Mouse (Mus musculus): ENCODE measurements around the gene Nup188. TPM values are rescaled to one million over a fixed set of nuclear protein-coding genes. Genes with fewer than 3 reads are reported as not detected.
A peak's percentile ranks its signal among the peaks of the same experiment; 100 is the strongest.

The Nup188 gene
- polyA plus RNA-seq, 1 experiment from 2014 or later = 25.7 TPM

DNA sequence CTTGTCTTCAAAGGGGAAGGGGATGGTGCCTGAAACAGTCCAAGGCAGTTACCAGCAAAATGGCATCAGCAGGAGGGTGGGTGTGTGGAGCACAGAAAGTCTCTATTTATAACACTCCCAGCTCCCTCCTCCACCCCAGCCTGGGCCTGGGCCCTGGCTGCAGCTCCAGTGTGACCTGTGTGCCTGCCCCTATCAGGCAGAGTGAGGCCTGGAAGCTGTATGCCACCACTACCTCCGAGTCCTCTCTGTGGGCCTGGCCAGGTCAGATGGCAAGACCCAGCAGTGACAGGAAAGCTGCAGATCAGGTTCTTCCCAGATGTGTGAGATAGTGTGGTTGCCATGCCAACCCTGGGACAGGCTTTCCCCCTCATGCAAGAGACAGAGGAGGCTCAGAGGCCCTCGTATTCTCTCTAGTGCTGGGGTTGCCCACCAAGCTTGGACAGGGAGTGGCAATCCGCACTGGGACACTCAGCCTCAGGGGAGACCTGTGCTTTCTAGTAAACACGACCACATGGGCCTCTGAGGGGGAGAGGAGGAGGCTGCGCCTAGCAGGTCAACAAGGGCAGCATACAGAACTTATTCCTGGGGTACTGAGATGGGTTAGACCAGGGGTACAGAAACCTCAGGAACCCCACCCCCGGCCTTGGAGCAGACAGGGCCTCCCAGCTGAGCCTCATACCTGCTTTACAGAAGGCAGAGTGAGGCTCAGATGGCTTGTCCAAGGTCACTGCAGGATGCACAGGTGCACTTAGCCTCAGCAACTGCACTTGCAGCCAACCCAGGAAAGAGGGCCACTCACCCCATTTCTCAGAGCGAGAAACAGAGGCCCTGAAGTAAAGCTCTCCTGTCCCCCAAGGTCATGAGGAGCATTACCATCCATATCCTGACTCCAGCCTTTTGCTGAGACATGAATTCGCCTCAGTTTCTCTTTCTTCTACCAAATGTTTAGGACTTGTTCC is 71.6 kb downstream of the Nup188 start:
- Histone ChIP-seq H3K27me3 (replicated peaks) (no peaks in the 10 kb centered on the region), H3K4me2 (peak overlapping the region; percentile 79), H3K27ac (replicated peaks) (peak overlapping the region; percentile 79), H3K9me3 (no peaks in the 10 kb centered on the region), H3K4me1 (peaks cover 44% of the 10 kb centered on the region), H3K36me3 (peaks cover 24% of the 10 kb centered on the region), H3K9ac (peak overlapping the region; percentile 88), H3K4me3 (peak overlapping the region; percentile 89)
- 42% methylated on average over 8 of the region's 8 CpGs for WGBS
- no peak for ATAC-seq (ENCODE audit: extremely low read depth, insufficient number of reproducible peaks, low FRiP score, low TSS enrichment)

DNA sequence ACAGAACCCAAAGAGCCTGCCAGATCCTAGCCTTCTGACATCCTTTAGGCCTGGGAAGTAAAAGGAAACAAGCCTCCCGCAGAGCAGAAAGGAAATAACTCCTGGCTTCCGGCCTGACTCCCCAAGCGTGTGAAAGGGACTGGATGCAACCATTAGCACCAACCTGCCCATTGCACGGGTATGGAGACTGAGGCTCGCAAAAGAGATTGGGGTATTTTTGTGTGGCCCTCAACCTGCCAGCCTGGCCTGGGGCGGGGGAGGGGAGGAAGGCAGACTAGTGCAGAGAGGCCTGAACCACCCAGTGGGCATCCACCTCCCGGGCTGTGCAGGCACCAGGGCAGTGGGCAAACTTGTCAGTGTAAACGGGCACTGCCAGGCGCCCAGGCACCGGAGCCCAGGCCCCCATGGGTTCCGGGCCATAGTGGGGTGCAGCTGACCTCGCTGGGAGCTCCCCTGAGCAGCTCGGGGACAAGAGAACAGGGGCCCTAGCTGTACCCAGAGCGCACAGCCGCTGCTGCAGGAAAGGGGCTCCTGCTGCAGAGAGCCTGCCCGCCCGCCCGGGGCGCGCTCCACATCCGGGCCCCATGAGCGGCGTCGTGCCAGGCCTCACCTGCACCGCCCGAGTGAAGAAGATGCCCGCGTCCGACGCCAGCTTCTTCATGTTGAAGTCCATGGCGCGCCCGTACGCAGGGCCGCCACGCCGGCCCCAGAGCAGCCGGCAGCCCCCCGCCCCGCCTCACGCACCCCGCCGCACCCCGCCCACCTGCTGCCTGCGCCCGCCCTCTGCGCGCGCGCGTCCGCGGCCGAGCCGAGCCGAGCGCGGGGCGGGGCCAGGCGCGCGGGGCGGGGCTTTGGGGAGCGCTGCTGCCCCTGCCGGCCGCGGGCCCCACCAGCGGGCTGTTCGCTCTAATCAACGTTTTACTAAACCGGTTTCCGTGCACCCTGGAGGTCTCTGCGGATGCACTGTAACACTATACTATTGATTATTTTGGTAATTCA is 72.6 kb downstream of the Nup188 start, which contains the start of gene Sh3glb2:
Sh3glb2 (minus strand) TSS at position 805 of the 999 bp plus-strand sequence.
- Histone ChIP-seq H3K9ac (peak within 1 kb of the TSS; percentile 88), H3K27me3 (replicated peaks) (no peaks in the 10 kb centered on the region), H3K4me3 (peak within 1 kb of the TSS; percentile 89), H3K27ac (replicated peaks) (peak within 1 kb of the TSS; percentile 79), H3K9me3 (no peaks in the 10 kb centered on the region), H3K4me2 (peak within 1 kb of the TSS; percentile 79), H3K36me3 (peaks cover 14% of the 10 kb centered on the region), H3K4me1 (peaks cover 46% of the 10 kb centered on the region)
- peak; percentile 47 for ATAC-seq (ENCODE audit: extremely low read depth, insufficient number of reproducible peaks, low FRiP score, low TSS enrichment)
- WGBS = 2% methylated on average over 61 of the region's 73 CpGs

DNA sequence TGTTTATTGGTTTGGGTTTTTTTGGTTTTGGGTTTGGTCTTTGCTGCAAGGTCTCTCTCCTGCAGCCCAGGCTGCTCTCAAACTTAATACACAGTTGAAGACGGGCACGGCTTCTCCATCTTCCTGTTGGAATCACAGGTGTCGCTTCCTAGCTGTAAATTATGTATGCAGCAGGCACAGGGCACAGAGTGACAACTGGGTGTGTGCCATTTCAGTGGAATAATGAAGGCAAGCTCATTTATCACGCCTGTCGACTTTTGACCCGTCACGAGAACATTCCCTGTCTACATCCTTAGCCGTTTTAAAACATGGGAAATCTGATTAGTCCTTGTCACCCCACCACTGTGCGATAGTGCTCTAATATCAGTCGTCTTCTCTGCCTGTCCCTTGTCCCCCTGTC is 74.4 kb downstream of the Nup188 start:
- ATAC-seq (ENCODE audit: extremely low read depth, insufficient number of reproducible peaks, low FRiP score, low TSS enrichment) = no peak
- H3K27ac ChIP-seq (replicated peaks) = no peak overlapping the region

GRCm38 (mm10) chr2:30362865-30363264 is 76.7 kb downstream of the Nup188 start:
- H3K4me3 ChIP-seq = no peak overlapping the region
- peaks cover 33% of the 10 kb centered on the region for H3K4me1 ChIP-seq
- no peak overlapping the region for H3K9ac ChIP-seq
- no peak for ATAC-seq (ENCODE audit: extremely low read depth, insufficient number of reproducible peaks, low FRiP score, low TSS enrichment)
- no peaks in the 10 kb centered on the region for H3K9me3 ChIP-seq
- H3K27me3 ChIP-seq (replicated peaks) = no peaks in the 10 kb centered on the region
- H3K27ac ChIP-seq (replicated peaks) = no peak overlapping the region
- H3K36me3 ChIP-seq = peaks cover 14% of the 10 kb centered on the region
- H3K4me2 ChIP-seq = no peak overlapping the region
- WGBS = 71% methylated on average over 5 of the region's 5 CpGs

More for the DNA sequence above, 74.4 kb downstream of the Nup188 start:
- Histone ChIP-seq H3K27me3 (replicated peaks) (no peaks in the 10 kb centered on the region), H3K4me2 (no peak overlapping the region), H3K9me3 (no peaks in the 10 kb centered on the region), H3K36me3 (no peaks in the 10 kb centered on the region), H3K4me1 (peaks cover 44% of the 10 kb centered on the region), H3K9ac (no peak overlapping the region), H3K4me3 (no peak overlapping the region)
- WGBS = 77% methylated on average over 10 of the region's 10 CpGs

DNA sequence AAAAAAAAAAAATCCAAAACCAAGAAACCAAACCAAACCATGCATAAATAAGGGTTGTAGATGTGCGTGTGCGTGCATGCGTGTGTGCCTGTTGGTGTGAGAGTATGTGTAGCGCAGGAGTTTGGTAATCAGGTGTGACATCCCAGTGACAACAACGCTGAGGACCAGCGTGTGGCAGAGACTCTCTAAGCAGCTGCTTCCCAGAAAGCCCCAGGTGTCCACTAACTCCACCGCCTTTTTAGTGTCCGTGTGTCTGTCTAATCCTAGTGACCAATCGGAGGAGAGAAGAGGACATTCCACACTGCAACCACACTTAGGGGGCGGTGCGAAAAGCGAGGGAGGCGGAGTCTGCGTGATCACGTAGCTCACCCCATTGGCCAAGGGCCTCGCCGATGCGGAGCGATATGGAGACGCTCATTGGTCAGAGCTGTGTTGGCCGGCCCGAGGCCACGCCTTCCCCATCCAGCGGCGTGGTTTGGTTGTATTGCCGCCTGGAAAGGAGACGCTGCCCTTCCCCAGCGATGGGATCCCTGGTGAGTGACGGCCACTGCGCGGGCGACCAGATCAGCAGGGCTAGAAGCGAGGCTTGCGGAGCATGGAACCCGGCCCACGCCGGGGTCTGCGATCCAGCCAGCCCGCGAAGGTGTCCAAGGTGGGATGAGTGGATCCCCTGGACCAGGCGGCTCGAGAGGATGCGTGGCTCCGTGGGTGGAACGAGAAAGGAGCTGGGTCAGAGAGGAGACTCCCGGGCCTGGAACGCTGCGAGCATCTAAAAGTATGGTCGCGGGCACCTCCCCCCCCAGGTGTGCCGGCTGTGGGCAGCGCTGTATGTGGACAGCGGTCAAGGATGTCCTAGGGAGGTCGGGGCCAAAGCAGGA is 77.8 kb downstream of the Nup188 start, which contains the start of gene Miga2:
Miga2 (plus strand) TSS at position 461 of the 878 bp plus-strand sequence.
- Histone ChIP-seq H3K4me1 (peaks cover 25% of the 10 kb centered on the region), H3K4me3 (peak within 1 kb of the TSS; percentile 85), H3K4me2 (peak within 1 kb of the TSS; percentile 85), H3K27me3 (replicated peaks) (no peaks in the 10 kb centered on the region), H3K9me3 (no peaks in the 10 kb centered on the region), H3K27ac (replicated peaks) (peak within 1 kb of the TSS; percentile 90), H3K9ac (peak within 1 kb of the TSS; percentile 85), H3K36me3 (peaks cover 26% of the 10 kb centered on the region)
- ATAC-seq (ENCODE audit: extremely low read depth, insufficient number of reproducible peaks, low FRiP score, low TSS enrichment) = peak; percentile 99
- WGBS = under 1% methylated on average over 54 of the region's 54 CpGs

- H3K27me3 ChIP-seq (replicated peaks) = no peaks in the 10 kb centered on the region
- H3K4me3 ChIP-seq = peak overlapping the region; percentile 85
- WGBS = 61% methylated on average over 2 of the region's 2 CpGs
- peak overlapping the region; percentile 90 for H3K27ac ChIP-seq (replicated peaks)
- peaks cover 40% of the 10 kb centered on the region for H3K36me3 ChIP-seq
- H3K4me1 ChIP-seq = peaks cover 25% of the 10 kb centered on the region
- peak overlapping the region; percentile 85 for H3K9ac ChIP-seq
- H3K4me2 ChIP-seq = peak overlapping the region; percentile 85
- H3K9me3 ChIP-seq = no peaks in the 10 kb centered on the region
- no peak for ATAC-seq (ENCODE audit: extremely low read depth, insufficient number of reproducible peaks, low FRiP score, low TSS enrichment)
These were observed 79.3 kb downstream of the Nup188 start for GRCm38 (mm10) chr2:30365281-30366069.

DNA sequence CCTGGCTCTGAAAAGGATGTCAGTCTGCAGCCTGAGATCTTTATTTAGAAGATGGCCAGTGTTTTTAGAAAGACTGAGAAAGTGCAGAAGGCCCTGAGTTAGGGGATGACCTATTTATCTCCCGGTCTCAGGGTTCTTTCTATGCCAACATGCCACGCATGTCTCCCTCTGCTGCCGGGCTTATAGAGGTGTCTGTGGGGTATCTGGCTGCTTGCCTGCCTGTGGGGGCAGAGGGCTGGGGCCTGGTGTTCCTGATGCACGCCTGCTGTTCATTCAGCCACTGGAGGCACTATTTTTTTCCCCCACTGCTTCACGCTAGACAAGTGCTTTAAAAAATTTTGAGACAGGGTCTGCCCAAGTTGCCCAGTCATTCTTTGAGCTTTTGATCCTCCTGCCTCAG is 80.0 kb downstream of the Nup188 start:
- H3K9me3 ChIP-seq = no peaks in the 10 kb centered on the region
- H3K27me3 ChIP-seq (replicated peaks) = no peaks in the 10 kb centered on the region
- no peak for ATAC-seq (ENCODE audit: extremely low read depth, insufficient number of reproducible peaks, low FRiP score, low TSS enrichment)
- peaks cover 48% of the 10 kb centered on the region for H3K36me3 ChIP-seq
- H3K4me3 ChIP-seq = peak overlapping the region; percentile 85; the same call in 1 of the 2 replicates
- peak overlapping the region; percentile 85 for H3K4me2 ChIP-seq
- H3K27ac ChIP-seq (replicated peaks) = peak overlapping the region; percentile 90; the same call in 1 of the 2 replicates
- H3K4me1 ChIP-seq = peaks cover 25% of the 10 kb centered on the region
- 42% methylated on average over 5 of the region's 5 CpGs for WGBS
- H3K9ac ChIP-seq = peak overlapping the region; percentile 85; the same call in 1 of the 2 replicates

DNA sequence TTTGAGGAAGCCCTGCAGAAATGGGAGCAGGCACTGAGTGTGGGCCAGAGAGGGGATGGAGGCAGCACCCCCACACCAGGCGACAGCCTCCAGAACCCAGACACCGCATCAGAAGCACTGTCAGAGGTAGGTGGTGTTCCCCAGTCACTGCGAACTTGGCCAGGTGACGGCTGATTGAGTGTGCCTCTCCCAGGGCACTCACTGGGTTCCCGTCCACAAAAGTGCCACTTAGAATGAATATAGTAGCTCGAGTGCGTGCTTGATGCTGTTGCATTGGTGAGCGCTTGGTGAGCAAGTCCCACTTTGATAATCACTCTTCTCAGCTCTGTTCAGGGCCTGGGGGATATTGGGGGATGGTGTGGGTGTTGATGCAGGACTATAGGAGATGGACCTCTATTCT is 85.3 kb downstream of the Nup188 start:
- no peaks in the 10 kb centered on the region for H3K27me3 ChIP-seq (replicated peaks)
- H3K4me1 ChIP-seq = peaks cover 2% of the 10 kb centered on the region
- H3K9me3 ChIP-seq = no peaks in the 10 kb centered on the region
- H3K36me3 ChIP-seq = peaks cover 100% of the 10 kb centered on the region
- H3K27ac ChIP-seq (replicated peaks) = no peak overlapping the region
- WGBS = 92% methylated on average over 8 of the region's 8 CpGs
- H3K9ac ChIP-seq = no peak overlapping the region
- no peak overlapping the region for H3K4me3 ChIP-seq
- H3K4me2 ChIP-seq = no peak overlapping the region
- no peak for ATAC-seq (ENCODE audit: extremely low read depth, insufficient number of reproducible peaks, low FRiP score, low TSS enrichment)

- no peaks in the 10 kb centered on the region for H3K4me1 ChIP-seq
- H3K9ac ChIP-seq = no peak overlapping the region
- no peaks in the 10 kb centered on the region for H3K9me3 ChIP-seq
- no peak for ATAC-seq (ENCODE audit: extremely low read depth, insufficient number of reproducible peaks, low FRiP score, low TSS enrichment)
- no peaks in the 10 kb centered on the region for H3K27me3 ChIP-seq (replicated peaks)
- H3K4me3 ChIP-seq = no peak overlapping the region
- H3K27ac ChIP-seq (replicated peaks) = no peak overlapping the region
- 94% methylated on average over 5 of the region's 5 CpGs for WGBS
- no peak overlapping the region for H3K4me2 ChIP-seq
- H3K36me3 ChIP-seq = peaks cover 100% of the 10 kb centered on the region
These were observed 86.5 kb downstream of the Nup188 start for GRCm38 (mm10) chr2:30372726-30373125.

GRCm38 (mm10) chr2:30375893-30376292 is 89.7 kb downstream of the Nup188 start:
- H3K27me3 ChIP-seq (replicated peaks) = no peaks in the 10 kb centered on the region
- no peak for ATAC-seq (ENCODE audit: extremely low read depth, insufficient number of reproducible peaks, low FRiP score, low TSS enrichment)
- H3K4me1 ChIP-seq = no peaks in the 10 kb centered on the region
- H3K36me3 ChIP-seq = peaks cover 100% of the 10 kb centered on the region
- H3K9ac ChIP-seq = no peak overlapping the region
- H3K4me3 ChIP-seq = no peak overlapping the region
- H3K27ac ChIP-seq (replicated peaks) = no peak overlapping the region
- H3K4me2 ChIP-seq = no peak overlapping the region
- H3K9me3 ChIP-seq = no peaks in the 10 kb centered on the region
- WGBS = 88% methylated on average over 10 of the region's 10 CpGs

All from heart, embryonic 13.5 days (tissue).